Mouse (Mus musculus): ENCODE measurements around the gene Ppp2r3c.

DNA sequence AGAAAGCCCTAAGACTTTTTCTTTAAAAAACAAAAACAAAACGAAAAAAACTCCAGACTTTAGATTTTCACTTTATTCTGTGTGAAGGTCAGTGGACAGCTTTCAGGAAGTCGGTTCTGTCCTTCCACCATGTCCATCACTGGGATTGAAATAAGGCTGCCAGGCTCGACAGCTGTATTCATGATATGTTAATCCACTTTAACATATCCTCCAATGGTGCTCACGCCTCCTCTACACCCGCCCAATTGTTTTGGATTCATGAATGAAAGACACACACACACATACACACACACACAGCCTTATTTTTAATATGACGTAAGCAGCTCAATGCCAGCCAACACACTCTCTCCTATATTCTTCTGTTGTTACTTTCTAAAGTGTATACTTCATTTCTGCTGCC is 4.8 kb upstream of the Ppp2r3c start:
- no peak for TF ChIP-seq CTCF (IDR thresholded peaks at IDR 0.05; ENCODE audit: borderline replicate concordance, extremely low read depth, insufficient read depth, insufficient read length)
- no peak for TF ChIP-seq POLR2A (IDR thresholded peaks at IDR 0.05; ENCODE audit: borderline replicate concordance, extremely low read depth, insufficient read depth, insufficient read length, poor library complexity, severe bottlenecking)
